Mouse (Mus musculus) lung, embryonic 16.5 days (tissue): Measurements from ENCODE around the gene Serpinf1. TPM values are rescaled to one million over a fixed set of nuclear protein-coding genes. Genes with fewer than 3 reads are reported as not detected.
A peak's percentile ranks its signal among the peaks of the same experiment; 100 is the strongest.

Experiments used
- ATAC-seq: fragments of 200-750 bp; cut with Nextera tagmentation; 2 replicates; pipeline ENCODE4 v1.8.0; 2017; ENCODE audit warnings: low read depth, mild to moderate bottlenecking, moderate library complexity
- H3K27ac ChIP-seq: fragments of 300-500 bp; sonication (generic); 2 replicates; pipeline ENCODE4 v1.5.1; 2014; ENCODE audit warnings: mild to moderate bottlenecking, control low read depth, low read length
- H3K27me3 ChIP-seq: fragments of 300-500 bp; sonication (generic); 2 replicates; pipeline ENCODE4 v1.6.1; 2014; ENCODE audit warnings: low read depth, low read length, mixed read lengths; ENCODE audit not compliant: control insufficient read depth, insufficient read depth
- H3K36me3 ChIP-seq: fragments of 300-500 bp; sonication (generic); 2 replicates; pipeline ENCODE4 v1.6.1; 2014; ENCODE audit warnings: low read length; ENCODE audit not compliant: control insufficient read depth, insufficient read depth
- H3K4me1 ChIP-seq: fragments of 300-500 bp; sonication (generic); replicated peaks from 2 replicates; pipeline ENCODE4 v1.6.1; 2014; ENCODE audit warnings: low read length, mixed read lengths; ENCODE audit not compliant: control insufficient read depth, insufficient read depth
- H3K4me2 ChIP-seq: fragments of 300-500 bp; sonication (generic); 2 replicates; pipeline ENCODE4 v1.6.1; 2014; ENCODE audit warnings: low read depth, low read length, control low read depth
- H3K4me3 ChIP-seq: fragments of 300-500 bp; sonication (generic); 2 replicates; pipeline ENCODE4 v1.5.1; 2014; ENCODE audit warnings: mild to moderate bottlenecking, low read length, control low read depth
- H3K9ac ChIP-seq: fragments of 300-500 bp; sonication (generic); 2 replicates; pipeline ENCODE4 v1.6.1; 2014; ENCODE audit warnings: low read length, control low read depth
- H3K9me3 ChIP-seq: fragments of 300-500 bp; sonication (generic); 2 replicates; pipeline ENCODE4 v1.6.1; 2016; ENCODE audit warnings: low read length; ENCODE audit not compliant: control insufficient read depth
- WGBS: fragments of 180-500 bp; shearing (Covaris S2); extraction: QIAGEN DNeasy Blood & Tissue Kit; methylation state at CpG from one replicate; pipeline ENCODE4 v1.1.7; 2014; 5-methylcytosine and 5-hydroxymethylcytosine counted together
- polyA plus RNA-seq: library from polyadenylated mRNA; unstranded; fragments of >200 nt; fragmentation: Nextera tagmentation; extraction: Ambion mirVana; gene quantifications from 2 replicates; pipeline ENCODE4 v1.2.1, GENCODE M21; 2015

Gene Serpinf1
- polyA plus RNA-seq, result 61.3 and 67.5 TPM in 2 replicates

GRCm38 (mm10) chr11:75422013-75422792, at the start of gene Serpinf1:
TSS of gene Serpinf1 (minus strand) at chr11:75422701.
- WGBS, result 24% methylated on average over 10 of the region's 10 CpGs
- H3K4me1 ChIP-seq, result peaks cover 3% of the 10 kb centered on the region
- peak within 1 kb of the TSS; percentile 35 for H3K4me3 ChIP-seq
- H3K27me3 ChIP-seq, result no peaks in the 10 kb centered on the region
- H3K4me2 ChIP-seq, result peak within 1 kb of the TSS; percentile 41
- ATAC-seq, result peak; percentile 67
- H3K36me3 ChIP-seq, result no peaks in the 10 kb centered on the region
- H3K9me3 ChIP-seq, result no peaks in the 10 kb centered on the region
- no peak within 1 kb of the TSS for H3K27ac ChIP-seq
- peak within 1 kb of the TSS; percentile 41 for H3K9ac ChIP-seq

GRCm38 (mm10) chr11:75470675-75471074, 48.2 kb upstream of the Serpinf1 start:
- peaks cover 4% of the 10 kb centered on the region for H3K9me3 ChIP-seq
- WGBS, result 74% methylated on average over 3 of the region's 3 CpGs
- no peak for ATAC-seq
- peaks cover 3% of the 10 kb centered on the region; the same call in 1 of the 2 replicates for H3K4me1 ChIP-seq
- no peaks in the 10 kb centered on the region for H3K27me3 ChIP-seq
- H3K4me3 ChIP-seq, result no peak overlapping the region
- no peak overlapping the region for H3K27ac ChIP-seq
- no peak overlapping the region for H3K4me2 ChIP-seq
- H3K9ac ChIP-seq, result no peak overlapping the region
- peaks cover 2% of the 10 kb centered on the region; the same call in 1 of the 2 replicates for H3K36me3 ChIP-seq

- peaks cover 3% of the 10 kb centered on the region; the same call in 1 of the 2 replicates for H3K4me1 ChIP-seq
- 95% methylated on average over 4 of the region's 4 CpGs for WGBS
- no peak for ATAC-seq
- H3K36me3 ChIP-seq, result peaks cover 5% of the 10 kb centered on the region; the same call in 1 of the 2 replicates
- no peak overlapping the region for H3K9ac ChIP-seq
- no peak overlapping the region for H3K4me3 ChIP-seq
- no peak overlapping the region for H3K27ac ChIP-seq
- H3K9me3 ChIP-seq, result peaks cover 4% of the 10 kb centered on the region
- H3K4me2 ChIP-seq, result no peak overlapping the region
- H3K27me3 ChIP-seq, result no peaks in the 10 kb centered on the region
These were observed 46.8 kb upstream of the Serpinf1 start for GRCm38 (mm10) chr11:75469261-75469660.

GRCm38 (mm10) chr11:75468410-75468809, 45.9 kb upstream of the Serpinf1 start:
- H3K27ac ChIP-seq, result no peak overlapping the region
- 54% methylated on average over 7 of the region's 7 CpGs for WGBS
- ATAC-seq, result no peak

GRCm38 (mm10) chr11:75467512-75468215, 45.2 kb upstream of the Serpinf1 start:
- WGBS, result 16% methylated on average over 19 of the region's 19 CpGs
- peak overlapping the region; percentile 73 for H3K9ac ChIP-seq
- peaks cover 5% of the 10 kb centered on the region; the same call in 1 of the 2 replicates for H3K36me3 ChIP-seq
- peak; percentile 81 for ATAC-seq
- H3K27ac ChIP-seq, result no peak overlapping the region
- peaks cover 14% of the 10 kb centered on the region for H3K4me1 ChIP-seq
- H3K4me2 ChIP-seq, result peak overlapping the region; percentile 65
- H3K4me3 ChIP-seq, result peak overlapping the region; percentile 49
- H3K27me3 ChIP-seq, result no peaks in the 10 kb centered on the region
- H3K9me3 ChIP-seq, result peaks cover 4% of the 10 kb centered on the region

More at GRCm38 (mm10) chr11:75468410-75468809, 45.9 kb upstream of the Serpinf1 start:
- Histone ChIP-seq H3K9ac (peak overlapping the region; percentile 73), H3K27me3 (no peaks in the 10 kb centered on the region), H3K4me3 (peak overlapping the region; percentile 49), H3K4me2 (peak overlapping the region; percentile 65), H3K36me3 (peaks cover 5% of the 10 kb centered on the region; the same call in 1 of the 2 replicates), H3K9me3 (peaks cover 4% of the 10 kb centered on the region), H3K4me1 (peaks cover 6% of the 10 kb centered on the region)

GRCm38 (mm10) chr11:75466731-75467505, 44.4 kb upstream of the Serpinf1 start:
- H3K36me3 ChIP-seq, result peaks cover 5% of the 10 kb centered on the region; the same call in 1 of the 2 replicates
- no peak overlapping the region for H3K9ac ChIP-seq
- no peak overlapping the region for H3K4me3 ChIP-seq
- no peak for ATAC-seq
- H3K4me1 ChIP-seq, result peaks cover 21% of the 10 kb centered on the region
- WGBS, result 98% methylated on average over 4 of the region's 4 CpGs
- no peak overlapping the region for H3K27ac ChIP-seq
- no peak overlapping the region; the same call in 1 of the 2 replicates for H3K4me2 ChIP-seq
- no peaks in the 10 kb centered on the region for H3K27me3 ChIP-seq
- peaks cover 4% of the 10 kb centered on the region for H3K9me3 ChIP-seq

GRCm38 (mm10) chr11:75465051-75465450, 42.5 kb upstream of the Serpinf1 start:
- Histone ChIP-seq H3K27ac (no peak overlapping the region), H3K4me1 (peaks cover 24% of the 10 kb centered on the region), H3K36me3 (peaks cover 5% of the 10 kb centered on the region; the same call in 1 of the 2 replicates), H3K9ac (no peak overlapping the region), H3K4me3 (no peak overlapping the region), H3K9me3 (peaks cover 4% of the 10 kb centered on the region), H3K27me3 (no peaks in the 10 kb centered on the region), H3K4me2 (no peak overlapping the region)
- WGBS, result 87% methylated on average over 6 of the region's 6 CpGs
- no peak for ATAC-seq

GRCm38 (mm10) chr11:75464417-75464816, 41.9 kb upstream of the Serpinf1 start:
- peaks cover 4% of the 10 kb centered on the region for H3K9me3 ChIP-seq
- H3K27ac ChIP-seq, result no peak overlapping the region
- H3K4me1 ChIP-seq, result peaks cover 30% of the 10 kb centered on the region
- no peak for ATAC-seq
- H3K27me3 ChIP-seq, result no peaks in the 10 kb centered on the region
- peaks cover 5% of the 10 kb centered on the region; the same call in 1 of the 2 replicates for H3K36me3 ChIP-seq
- no peak overlapping the region for H3K4me3 ChIP-seq
- no peak overlapping the region for H3K4me2 ChIP-seq
- no peak overlapping the region for H3K9ac ChIP-seq
- 84% methylated on average over 6 of the region's 6 CpGs for WGBS
